In the genomic region with DNA sequence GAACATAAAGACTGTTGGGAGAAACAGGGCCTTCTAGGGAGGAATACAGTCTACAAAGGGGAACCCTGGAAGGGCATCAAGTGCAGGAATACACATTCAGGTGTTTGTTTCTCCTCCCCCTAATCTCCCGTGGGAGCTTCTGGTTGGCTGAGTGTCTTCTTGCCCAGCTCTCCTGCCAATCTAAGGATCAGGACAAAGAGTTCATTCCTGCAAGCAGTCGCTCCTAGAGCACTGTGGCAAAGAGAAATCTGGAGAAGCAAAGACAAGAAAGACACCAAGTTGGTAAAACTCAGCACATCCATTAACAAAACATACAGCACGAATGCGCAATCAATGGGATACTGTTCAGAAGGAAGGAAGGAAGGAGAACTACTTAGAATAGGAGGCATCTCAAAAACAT, we compare ENCODE assay signal across 8 mouse cellular contexts. TPM values are rescaled to one million over a fixed set of nuclear protein-coding genes. Genes with fewer than 3 reads are reported as not detected.
DNase-seq lines count a peak whose midpoint lies in the region; ATAC-seq and TF ChIP-seq lines count a peak whose summit lies in the region.

No protein-coding gene starts in this region.

- H3K4me2 ChIP-seq in neural tube, embryonic 12.5 days (replicated peaks) = peak overlapping the region; percentile 67
- H3K4me2 ChIP-seq in limb, embryonic 14.5 days (replicated peaks; ENCODE audit: low read depth, low read length, severe bottlenecking) = peak overlapping the region; percentile 69; the same call in 1 of the 2 replicates
- peak overlapping the region; percentile 75 for H3K4me2 ChIP-seq in stomach, embryonic 16.5 days (ENCODE audit: low read depth, low read length)

- H3K9me3 ChIP-seq in neural tube, embryonic 12.5 days = no peaks in the 10 kb centered on the region
- no peaks in the 10 kb centered on the region for H3K9me3 ChIP-seq in limb, embryonic 14.5 days (ENCODE audit: control insufficient read depth, low read length)
- H3K9me3 ChIP-seq in stomach, embryonic 16.5 days (replicated peaks; ENCODE audit: control insufficient read depth, low read length) = no peaks in the 10 kb centered on the region

- H3K27me3 ChIP-seq in neural tube, embryonic 12.5 days (replicated peaks) = no peaks in the 10 kb centered on the region
- no peaks in the 10 kb centered on the region for H3K27me3 ChIP-seq in limb, embryonic 14.5 days (ENCODE audit: control insufficient read depth, insufficient read depth, low read length)
- H3K27me3 ChIP-seq in stomach, embryonic 16.5 days (ENCODE audit: control insufficient read depth, insufficient read depth, low read length) = no peaks in the 10 kb centered on the region

- no peaks in the 10 kb centered on the region for H3K36me3 ChIP-seq in neural tube, embryonic 12.5 days
- no peaks in the 10 kb centered on the region for H3K36me3 ChIP-seq in limb, embryonic 14.5 days (ENCODE audit: control insufficient read depth, insufficient read depth, low read length)
- no peaks in the 10 kb centered on the region for H3K36me3 ChIP-seq in stomach, embryonic 16.5 days (ENCODE audit: control insufficient read depth, insufficient read depth, low read length)

- no peak overlapping the region for H3K27ac ChIP-seq in neural tube, embryonic 12.5 days
- H3K27ac ChIP-seq in limb, embryonic 14.5 days (replicated peaks; ENCODE audit: low read depth, low read length) = no peak overlapping the region
- H3K27ac ChIP-seq in stomach, embryonic 16.5 days (ENCODE audit: low read length) = no peak overlapping the region

- no peak overlapping the region for H3K9ac ChIP-seq in neural tube, embryonic 12.5 days
- H3K9ac ChIP-seq in limb, embryonic 14.5 days (ENCODE audit: low read depth, low read length, severe bottlenecking) = peak overlapping the region; percentile 73; the same call in 1 of the 2 replicates
- 0 out of 2 replicates have a peak overlapping the region, but pooled peaks have one; percentile 36 for H3K9ac ChIP-seq in stomach, embryonic 16.5 days (ENCODE audit: low read length)

- H3K4me3 ChIP-seq in neural tube, embryonic 12.5 days = no peak overlapping the region
- peak overlapping the region; percentile 63; the same call in 1 of the 2 replicates for H3K4me3 ChIP-seq in limb, embryonic 14.5 days (replicated peaks; ENCODE audit: low read length)
- H3K4me3 ChIP-seq in stomach, embryonic 16.5 days (replicated peaks; ENCODE audit: low read length) = peak overlapping the region; percentile 70; the same call in 1 of the 2 replicates

- DNase-seq in cerebellum, postnatal 14 days = peak; percentile 17 to 32
- no peak for DNase-seq in cerebellum, adult 11-12 months
- DNase-seq in neural tube, embryonic 10.5 days (ENCODE audit: extremely low spot score, low spot score) = no peak
- DNase-seq in limb, embryonic 14.5 days (ENCODE audit: low spot score) = no peak
- no peak for DNase-seq in B cell, adult 2 months
- DNase-seq in embryo, embryonic 10.5 days (ENCODE audit: low spot score) = no peak

- TF ChIP-seq POLR2A in limb, embryonic 14.5 days (IDR thresholded peaks at IDR 0.05; ENCODE audit: borderline replicate concordance, extremely low read depth, insufficient read depth, insufficient read length) = no peak

- peaks cover 9% of the 10 kb centered on the region for H3K4me1 ChIP-seq in neural tube, embryonic 12.5 days
- H3K4me1 ChIP-seq in limb, embryonic 14.5 days (ENCODE audit: control insufficient read depth, insufficient read depth, low read length) = peaks cover 7% of the 10 kb centered on the region
- 0 out of 2 replicates have a peak, but pooled peaks cover 2% of the 10 kb centered on the region for H3K4me1 ChIP-seq in stomach, embryonic 16.5 days (ENCODE audit: control insufficient read depth, insufficient read depth, low read length)

- ATAC-seq in neural tube, embryonic 12.5 days (ENCODE audit: low FRiP score, low read depth) = no peak
- no peak for ATAC-seq in limb, embryonic 14.5 days (ENCODE audit: low FRiP score, low read depth)
- no peak for ATAC-seq in stomach, embryonic 16.5 days (ENCODE audit: insufficient read depth, low FRiP score)

- WGBS in neural tube, embryonic 12.5 days = 90% methylated on average over 4 of the region's 4 CpGs
- 84% methylated on average over 4 of the region's 4 CpGs for WGBS in limb, embryonic 14.5 days
- WGBS in stomach, embryonic 16.5 days = 76% methylated on average over 4 of the region's 4 CpGs

RNA-seq across cellular contexts. Expression of a gene that starts 1.4 kb away (rescaled TPM):
- 16.1 and 17.8 TPM in 2 replicates for polyA plus RNA-seq in neural tube, embryonic 12.5 days (2016; fragmentation: Nextera tagmentation; extraction: Ambion mirVana)
- 15.0 and 15.2 TPM in 2 replicates for polyA plus RNA-seq in limb, embryonic 14.5 days (2012; rRNA removed)
- polyA plus RNA-seq in limb, embryonic 14.5 days (2014; fragmentation: Nextera tagmentation; extraction: Ambion mirVana) = 25.4 and 26.4 TPM in 2 replicates
- 22.2 and 25.6 TPM in 2 replicates for polyA plus RNA-seq in stomach, embryonic 16.5 days (2015; fragmentation: Nextera tagmentation; extraction: Ambion mirVana)

Comparison
In these comparisons a context has a peak if more than half of its experiments do, and no peak if none do; other contexts are left out.
1. DNase-seq: peak in cerebellum, postnatal 14 days (2 of 2); none in cerebellum, adult 11-12 months (single experiment), neural tube, embryonic 10.5 days (single experiment), limb, embryonic 14.5 days (single experiment), B cell, adult 2 months (0 of 2) and embryo, embryonic 10.5 days (single experiment).
2. Peak in every context shown above with its lines, with median percentiles within 50 percentile points of each other: H3K4me2 ChIP-seq.